Mouse (Mus musculus) layer of hippocampus, adult 11-12 months (tissue): ENCODE measurements around the gene Crot.
"Not testable (repeated sequence)": the region's sequence is repeated elsewhere in the genome, so short reads cannot be mapped to it uniquely, and the experiment has no call there.

Source experiments
- DNase-seq: peaks from one replicate; pipeline ENCODE4 v3.0.0; 2022; ENCODE audit warnings: low spot score

Crot gene

DNA sequence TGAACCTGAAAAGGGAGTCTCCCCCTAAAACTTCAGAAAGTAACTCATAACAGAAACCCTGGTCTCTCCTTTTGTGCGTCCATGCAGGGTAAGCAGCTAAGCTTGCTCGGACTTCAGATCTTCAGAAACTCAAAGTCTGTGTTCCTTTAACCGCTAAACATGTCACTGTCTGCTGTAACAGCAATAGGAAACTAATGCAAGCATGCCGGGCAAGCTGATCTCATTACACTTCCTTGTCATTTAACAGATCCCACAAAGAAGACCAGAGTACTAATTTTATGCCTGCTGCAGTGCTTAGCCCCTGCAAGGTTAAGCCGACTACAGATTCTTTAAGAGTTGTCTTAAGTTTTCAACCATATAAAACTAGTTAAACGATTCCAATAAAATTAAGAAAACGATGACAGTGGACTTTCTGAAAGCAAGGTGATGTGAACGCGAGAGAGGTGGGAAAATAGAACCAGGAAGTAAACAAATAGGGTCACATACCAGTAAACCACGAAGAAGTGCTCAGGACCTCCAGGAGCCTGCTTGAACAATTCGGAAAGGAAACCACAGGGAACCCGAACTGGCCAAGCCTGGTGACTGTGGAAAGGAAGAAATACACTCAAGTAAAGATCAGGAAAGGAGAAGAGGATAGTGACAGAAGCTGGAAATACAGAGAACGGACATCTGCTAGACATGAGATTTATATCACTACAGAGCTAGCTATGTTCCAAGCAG is 998 bp downstream of the Crot start:
- peak; percentile 27 for DNase-seq

- no peak for DNase-seq
Observed at GRCm38 (mm10) chr5:8991626-8992025, 5.5 kb downstream of the Crot start.

DNA sequence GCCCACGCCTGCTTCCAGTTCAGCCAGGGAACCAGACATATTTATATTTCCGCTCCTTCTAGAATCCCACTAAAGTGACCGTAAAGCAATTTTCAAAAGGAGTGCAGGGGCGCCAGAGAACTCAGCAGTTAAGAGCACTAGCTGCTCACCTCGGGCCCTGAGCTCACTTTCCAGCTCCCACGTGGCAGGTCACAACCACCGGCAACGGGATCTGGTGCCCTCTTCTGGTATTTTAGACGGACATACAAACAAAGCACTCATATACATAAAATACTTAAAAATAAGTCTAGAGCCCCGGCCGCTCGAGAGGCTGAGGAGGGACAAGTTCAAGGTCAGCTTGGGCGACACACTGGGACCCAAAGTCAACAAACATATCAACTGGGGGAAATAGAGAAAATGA is 6.6 kb downstream of the Crot start:
- no peak for DNase-seq

GRCm38 (mm10) chr5:8987925-8988324 is 9.2 kb downstream of the Crot start:
- DNase-seq: no peak

DNA sequence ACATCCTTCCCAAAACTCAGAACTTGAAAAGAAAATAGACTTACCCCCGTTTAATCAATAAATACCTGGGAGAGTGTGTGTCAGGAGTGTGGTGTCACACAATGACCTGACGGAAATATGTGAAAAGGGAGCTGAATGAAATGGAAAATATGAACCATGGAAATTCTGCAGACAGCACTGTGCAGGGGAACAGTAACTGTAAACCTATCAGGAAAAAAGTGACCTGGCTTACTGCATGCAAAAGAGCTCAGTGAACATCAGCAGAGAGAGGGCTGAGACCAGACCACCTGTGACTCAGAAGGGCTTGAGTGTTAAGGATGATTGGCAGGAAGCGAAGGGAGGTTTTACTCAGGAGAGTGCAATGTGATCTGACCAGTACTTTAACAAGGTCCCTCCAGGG is 11.7 kb downstream of the Crot start:
- DNase-seq: no peak

GRCm38 (mm10) chr5:8974721-8975120 is 22.4 kb downstream of the Crot start:
- no peak for DNase-seq

GRCm38 (mm10) chr5:8972355-8972754 is 24.8 kb downstream of the Crot start:
- DNase-seq: no peak

- no peak for DNase-seq
Observed at GRCm38 (mm10) chr5:8970694-8971093, 26.4 kb downstream of the Crot start.

DNA sequence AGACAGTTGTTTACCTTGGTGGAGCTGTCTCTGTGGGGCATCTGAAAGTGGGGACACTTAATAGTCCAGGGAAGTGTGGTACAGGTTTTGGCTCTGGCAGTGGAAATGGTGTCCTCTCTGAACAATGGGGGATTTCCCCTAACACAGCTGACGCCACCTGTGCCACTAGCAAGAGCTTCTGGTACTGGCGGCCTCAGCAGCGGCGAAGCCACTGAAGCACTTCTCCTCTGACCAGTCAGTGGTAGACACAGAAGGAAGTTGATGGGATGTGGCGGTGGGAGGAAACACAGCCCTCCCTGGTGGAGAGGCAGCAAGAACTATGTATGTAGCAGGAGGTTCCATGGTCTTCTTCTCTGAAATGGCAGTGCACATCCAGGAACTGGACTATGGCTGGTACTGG is 32.6 kb downstream of the Crot start:
- no peak for DNase-seq

GRCm38 (mm10) chr5:8960534-8960933 is 36.6 kb downstream of the Crot start:
- DNase-seq: no peak

DNA sequence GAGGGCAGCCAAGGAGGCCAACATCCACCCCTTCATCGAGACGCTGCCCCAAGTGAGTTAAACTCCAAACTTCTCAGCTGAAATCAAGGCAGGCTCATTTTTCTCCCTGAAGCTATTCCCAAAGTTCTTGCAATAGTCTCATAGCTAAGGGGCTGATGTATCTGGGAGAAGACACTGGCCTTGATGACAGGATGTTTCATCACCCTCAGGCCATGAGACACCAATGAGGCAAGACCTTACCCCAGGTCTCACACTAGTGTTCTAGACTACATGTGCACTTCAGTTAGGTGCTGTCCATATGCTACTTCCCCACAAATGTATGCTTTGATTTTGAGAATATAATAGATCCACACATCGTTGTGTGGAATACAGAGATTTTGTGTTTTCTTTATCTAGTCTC is 41.6 kb downstream of the Crot start:
- DNase-seq: no peak

GRCm38 (mm10) chr5:8953660-8954059 is 43.5 kb downstream of the Crot start:
- DNase-seq: no peak

DNA sequence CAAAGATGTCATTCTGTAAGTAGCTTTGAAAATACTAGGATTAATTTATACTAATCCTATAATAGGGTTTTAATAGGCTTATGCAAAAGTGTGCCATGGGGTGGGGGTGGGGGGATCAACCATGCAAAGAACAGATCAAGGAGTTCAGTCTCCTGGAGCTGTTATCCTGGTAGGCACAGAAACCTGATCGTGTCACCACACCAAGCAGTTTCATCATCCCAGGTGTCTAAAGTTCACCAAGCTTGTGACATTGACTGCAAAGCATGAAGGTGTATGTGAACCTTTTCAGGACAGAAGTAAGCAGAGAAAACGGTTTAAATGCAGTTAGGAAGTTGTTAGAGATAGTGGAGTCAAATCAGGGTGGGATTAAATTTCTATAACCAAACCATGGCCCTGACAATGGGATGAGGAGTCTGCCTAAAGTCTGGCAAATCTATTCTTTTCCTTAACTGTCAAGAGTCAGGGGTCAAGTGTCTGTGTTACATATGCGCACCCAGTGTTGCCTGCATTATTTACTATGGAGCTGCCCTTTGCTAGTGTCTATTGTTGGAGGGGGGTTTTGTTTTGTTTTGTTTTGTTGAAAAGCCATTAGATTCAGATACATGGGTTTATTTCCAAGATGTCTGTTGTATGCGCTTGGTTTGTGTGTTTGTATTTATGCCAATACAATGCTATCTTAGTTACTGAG is 49.6 kb downstream of the Crot start:
- no peak for DNase-seq

- DNase-seq: no peak
Observed at GRCm38 (mm10) chr5:8943836-8944235, 53.3 kb downstream of the Crot start.

DNA sequence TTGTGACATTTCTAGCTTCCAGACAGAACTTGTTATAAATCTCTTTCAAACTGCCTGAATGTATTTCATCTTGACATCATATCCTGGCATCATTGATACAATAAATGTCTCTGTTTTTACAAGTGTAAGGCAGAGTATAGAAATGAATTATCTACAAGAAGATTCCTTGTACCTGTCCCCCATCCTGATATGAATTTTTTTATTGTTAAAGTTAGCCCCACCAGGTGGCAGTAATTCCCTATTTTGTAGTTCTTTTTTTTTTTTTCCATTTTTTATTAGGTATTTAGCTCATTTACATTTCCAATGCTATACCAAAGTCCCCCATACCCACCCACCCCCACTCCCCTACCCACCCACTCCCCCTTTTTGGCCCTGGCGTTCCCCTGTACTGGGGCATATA is 55.9 kb downstream of the Crot start:
- DNase-seq: not testable (repeated sequence)

GRCm38 (mm10) chr5:8937965-8938364 is 59.2 kb downstream of the Crot start:
- DNase-seq: no peak

DNA sequence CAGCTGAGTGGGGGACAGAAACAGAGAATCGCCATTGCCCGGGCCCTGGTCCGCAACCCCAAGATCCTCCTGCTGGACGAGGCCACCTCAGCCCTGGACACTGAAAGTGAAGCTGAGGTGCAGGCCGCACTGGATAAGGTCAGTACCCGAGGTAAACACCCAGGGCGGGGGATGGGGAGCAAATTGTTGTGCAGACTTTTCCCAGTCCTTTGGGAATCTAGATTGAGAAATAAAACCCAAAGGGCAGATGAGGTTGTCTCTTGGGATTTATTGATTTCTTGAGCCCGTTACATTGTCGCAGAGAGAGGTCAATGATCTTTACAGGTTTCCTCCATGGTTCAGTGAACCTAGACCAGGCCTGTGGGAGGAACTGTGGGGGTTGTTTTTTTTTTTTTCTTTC is 68.7 kb downstream of the Crot start:
- DNase-seq: no peak

GRCm38 (mm10) chr5:8917069-8917468 is 80.1 kb downstream of the Crot start:
- DNase-seq: no peak

DNA sequence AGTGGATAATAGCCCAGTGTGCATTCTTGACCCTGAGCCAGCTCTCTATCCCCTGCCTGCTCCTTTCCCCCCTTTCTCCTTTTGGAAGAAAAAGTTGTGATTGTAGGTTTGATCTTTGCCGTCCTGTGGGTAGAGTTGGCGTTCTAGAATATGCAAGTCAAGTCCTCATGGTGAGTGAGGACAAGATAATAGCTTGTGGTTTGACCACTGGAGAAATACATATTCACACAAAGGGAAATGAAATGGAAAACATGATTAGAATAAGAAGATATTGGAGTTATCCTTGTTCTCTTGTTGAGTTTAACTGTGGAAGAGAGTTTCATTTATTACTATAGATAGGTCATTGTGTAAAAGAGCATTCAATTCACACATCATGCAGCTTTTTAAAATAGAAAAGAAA is 80.7 kb downstream of the Crot start:
- DNase-seq: no peak
